Mouse (Mus musculus) stomach, postnatal 0 days (tissue): Measurements from ENCODE around the gene Gdf11. TPM values are rescaled to one million over a fixed set of nuclear protein-coding genes. Genes with fewer than 3 reads are reported as not detected.
A peak's percentile ranks its signal among the peaks of the same experiment; 100 is the strongest.

ENCODE experiments used
- ATAC-seq: fragments of 200-750 bp; cut with Nextera tagmentation; 2 replicates; pipeline ENCODE4 v1.8.0; 2017; ENCODE audit not compliant: low FRiP score, low TSS enrichment
- DNase-seq: peaks from one replicate; pipeline ENCODE4 v3.0.0-alpha.2; 2016; ENCODE audit warnings: low spot score
- H3K27ac ChIP-seq: fragments of 300-500 bp; sonication (generic); replicated peaks from 2 replicates; pipeline ENCODE4 v1.5.1; 2014; ENCODE audit warnings: mild to moderate bottlenecking, control low read depth
- H3K27me3 ChIP-seq: fragments of 300-500 bp; sonication (generic); 2 replicates; pipeline ENCODE4 v1.6.1; 2014; ENCODE audit warnings: low read length; ENCODE audit not compliant: control insufficient read depth, insufficient read depth
- H3K36me3 ChIP-seq: fragments of 300-500 bp; sonication (generic); 2 replicates; pipeline ENCODE4 v1.6.1; 2014; ENCODE audit warnings: low read length, mixed read lengths; ENCODE audit not compliant: control insufficient read depth, insufficient read depth
- H3K4me1 ChIP-seq: fragments of 300-500 bp; sonication (generic); replicated peaks from 2 replicates; pipeline ENCODE4 v1.6.1; 2014; ENCODE audit warnings: antibody characterized with exemption; ENCODE audit not compliant: control insufficient read depth, insufficient read depth
- H3K4me2 ChIP-seq: fragments of 300-500 bp; sonication (generic); replicated peaks from 2 replicates; pipeline ENCODE4 v1.6.1; 2014; ENCODE audit warnings: low read depth, mild to moderate bottlenecking, control low read depth, moderate library complexity
- H3K4me3 ChIP-seq: fragments of 300-500 bp; sonication (generic); 2 replicates; pipeline ENCODE4 v1.5.1; 2014; ENCODE audit warnings: low read depth, low read length, control low read depth
- H3K9ac ChIP-seq: fragments of 300-500 bp; sonication (generic); 2 replicates; pipeline ENCODE4 v1.6.1; 2014; ENCODE audit warnings: mild to moderate bottlenecking, low read length, control low read depth, mixed read lengths
- H3K9me3 ChIP-seq: fragments of 300-500 bp; sonication (generic); 2 replicates; pipeline ENCODE4 v1.6.1; 2016; ENCODE audit warnings: low read length; ENCODE audit not compliant: control insufficient read depth
- CTCF ChIP-seq: IDR thresholded peaks from 2 replicates; pipeline ENCODE4 v1.5.1; 2016; ENCODE audit warnings: antibody characterized with exemption, low read depth, mild to moderate bottlenecking, moderate library complexity
- EP300 ChIP-seq: optimal IDR thresholded peaks from 2 replicates; pipeline ENCODE3; 2016; ENCODE audit warnings: antibody characterized with exemption
- WGBS: fragments of 180-500 bp; shearing (Covaris S2); extraction: QIAGEN DNeasy Blood & Tissue Kit; methylation state at CpG from one replicate; pipeline ENCODE4 v1.1.7; 2014; 5-methylcytosine and 5-hydroxymethylcytosine counted together
- polyA plus RNA-seq: library from polyadenylated mRNA; unstranded; fragments of >200 nt; fragmentation: Nextera tagmentation; extraction: Ambion mirVana; gene quantifications from 2 replicates; pipeline ENCODE4 v1.2.1, GENCODE M21; 2015

Gdf11 gene
- polyA plus RNA-seq, 1 experiment from 2014 or later: 1.6 TPM

DNA sequence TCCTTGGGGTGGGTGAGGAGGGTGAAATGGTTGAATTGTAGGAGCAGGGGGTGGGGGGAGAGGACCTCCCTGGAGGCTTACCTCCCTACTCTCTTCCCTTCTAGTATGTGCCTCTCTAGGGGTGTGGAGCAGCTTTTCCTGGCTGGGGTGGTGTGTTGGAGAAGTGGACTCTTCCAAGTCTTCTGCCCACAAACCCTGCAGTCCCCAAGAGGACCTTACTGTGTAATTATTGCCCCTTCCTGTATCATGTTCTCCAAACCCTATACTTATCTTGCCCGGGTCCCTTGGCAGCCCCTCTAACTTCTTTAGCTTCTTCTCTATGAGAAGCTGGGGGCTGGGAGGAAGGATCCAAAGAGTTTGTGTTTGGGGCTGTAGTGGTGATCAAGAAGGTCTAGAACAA lies 5.3 kb upstream of the Gdf11 start:
- WGBS: 45% methylated on average over 1 of the region's 1 CpGs

DNA sequence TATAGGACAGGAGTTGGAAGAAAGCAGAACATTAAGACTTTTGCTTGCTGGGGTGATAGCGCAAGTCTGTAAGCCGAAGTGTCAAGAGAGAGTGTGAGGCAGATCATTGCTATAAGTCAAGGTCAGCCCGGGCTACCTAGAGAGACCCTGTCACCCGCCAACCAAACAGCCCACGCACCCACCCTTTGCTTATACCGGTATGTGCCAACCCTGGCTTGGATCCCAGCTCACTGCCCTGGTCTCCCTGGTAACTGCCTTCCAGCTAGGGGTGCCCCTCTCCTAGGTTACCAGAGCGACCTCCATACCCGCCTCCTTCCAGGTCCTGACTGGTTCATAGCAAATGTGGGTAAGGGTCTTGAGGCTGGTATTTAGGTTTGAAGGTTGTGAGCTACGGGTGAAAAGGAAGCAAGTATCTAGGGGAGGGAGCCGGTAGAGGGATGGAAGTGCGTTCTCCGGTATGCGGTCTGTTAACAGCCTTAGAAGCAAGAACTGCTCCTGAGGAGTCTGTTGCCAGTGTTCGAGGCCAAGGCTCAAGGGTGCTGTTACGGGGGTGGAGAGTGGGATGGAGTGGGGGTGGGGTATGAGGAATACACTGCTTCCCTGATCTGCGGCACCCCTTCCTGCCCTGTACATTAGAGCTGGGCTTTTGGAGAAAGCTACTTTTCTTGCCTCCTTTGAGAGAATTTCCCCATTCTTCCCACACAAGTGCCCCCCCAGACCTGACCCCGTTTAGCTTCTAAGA lies 4.6 kb upstream of the Gdf11 start:
- Histone ChIP-seq H3K9me3 (no peaks in the 10 kb centered on the region), H3K4me3 (no peak overlapping the region), H3K9ac (no peak overlapping the region), H3K4me2 (peak overlapping the region; percentile 2; the same call in 1 of the 2 replicates), H3K27me3 (no peaks in the 10 kb centered on the region), H3K4me1 (no peaks in the 10 kb centered on the region), H3K27ac (no peak overlapping the region), H3K36me3 (no peaks in the 10 kb centered on the region)
- WGBS: 10% methylated on average over 17 of the region's 17 CpGs
- ATAC-seq: 0 out of 2 replicates have a peak, but pooled peaks have one; percentile 5
- peak; percentile 24 for DNase-seq
- no peak for TF ChIP-seq EP300
- no peak for TF ChIP-seq CTCF

More for the DNA sequence above, 5.3 kb upstream of the Gdf11 start:
- Histone ChIP-seq H3K9ac (no peak overlapping the region), H3K9me3 (no peaks in the 10 kb centered on the region), H3K4me1 (no peaks in the 10 kb centered on the region), H3K27me3 (no peaks in the 10 kb centered on the region), H3K4me2 (no peak overlapping the region), H3K27ac (no peak overlapping the region), H3K36me3 (no peaks in the 10 kb centered on the region), H3K4me3 (no peak overlapping the region)
- DNase-seq (no peak), ATAC-seq (no peak)
- no peak for TF ChIP-seq EP300
- no peak for TF ChIP-seq CTCF

DNA sequence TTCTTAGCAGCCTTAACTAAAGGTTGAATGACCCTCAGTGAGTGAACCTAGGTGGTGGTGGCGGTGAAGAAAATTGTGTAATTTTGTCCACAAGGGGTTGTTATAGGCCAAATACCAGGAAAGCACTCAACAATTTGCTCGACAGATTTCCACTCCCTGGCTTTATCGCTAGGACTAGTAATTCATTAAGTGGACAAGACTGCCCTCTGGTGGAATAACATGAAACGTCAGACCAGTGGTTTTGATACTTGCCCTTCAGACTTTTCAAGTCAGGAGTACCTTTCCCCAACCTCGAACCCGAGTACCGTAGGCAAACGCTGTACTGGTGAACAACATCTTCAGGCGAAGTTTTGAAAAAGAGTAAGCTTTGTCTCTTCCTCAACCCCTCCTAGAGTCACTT lies 3.9 kb upstream of the Gdf11 start:
- H3K27me3 ChIP-seq: no peaks in the 10 kb centered on the region
- H3K27ac ChIP-seq: no peak overlapping the region
- no peaks in the 10 kb centered on the region for H3K36me3 ChIP-seq
- H3K4me2 ChIP-seq: peak overlapping the region; percentile 2; the same call in 1 of the 2 replicates
- DNase-seq: peak; percentile 76
- TF ChIP-seq EP300: no peak
- TF ChIP-seq CTCF: peak; percentile 83
- no peak overlapping the region for H3K4me3 ChIP-seq
- ATAC-seq: 0 out of 2 replicates have a peak, but pooled peaks have one; percentile 33
- no peaks in the 10 kb centered on the region for H3K9me3 ChIP-seq
- under 1% methylated on average over 9 of the region's 9 CpGs for WGBS
- H3K9ac ChIP-seq: no peak overlapping the region
- H3K4me1 ChIP-seq: no peaks in the 10 kb centered on the region

GRCm38 (mm10) chr10:128892246-128892645 lies 728 bp upstream of the Gdf11 start:
- ATAC-seq (0 out of 2 replicates have a peak, but pooled peaks have one; percentile 8), DNase-seq (no peak)
- WGBS: 8% methylated on average over 9 of the region's 9 CpGs
- Histone ChIP-seq H3K27me3 (no peaks in the 10 kb centered on the region), H3K4me3 (peak overlapping the region; percentile 51), H3K9ac (peak overlapping the region; percentile 75; the same call in 1 of the 2 replicates), H3K4me2 (peak overlapping the region; percentile 74), H3K4me1 (0 out of 2 replicates have a peak, but pooled peaks cover 3% of the 10 kb centered on the region), H3K36me3 (no peaks in the 10 kb centered on the region; the same call in 1 of the 2 replicates), H3K27ac (no peak overlapping the region), H3K9me3 (no peaks in the 10 kb centered on the region)
- TF ChIP-seq EP300: no peak
- no peak for TF ChIP-seq CTCF

DNA sequence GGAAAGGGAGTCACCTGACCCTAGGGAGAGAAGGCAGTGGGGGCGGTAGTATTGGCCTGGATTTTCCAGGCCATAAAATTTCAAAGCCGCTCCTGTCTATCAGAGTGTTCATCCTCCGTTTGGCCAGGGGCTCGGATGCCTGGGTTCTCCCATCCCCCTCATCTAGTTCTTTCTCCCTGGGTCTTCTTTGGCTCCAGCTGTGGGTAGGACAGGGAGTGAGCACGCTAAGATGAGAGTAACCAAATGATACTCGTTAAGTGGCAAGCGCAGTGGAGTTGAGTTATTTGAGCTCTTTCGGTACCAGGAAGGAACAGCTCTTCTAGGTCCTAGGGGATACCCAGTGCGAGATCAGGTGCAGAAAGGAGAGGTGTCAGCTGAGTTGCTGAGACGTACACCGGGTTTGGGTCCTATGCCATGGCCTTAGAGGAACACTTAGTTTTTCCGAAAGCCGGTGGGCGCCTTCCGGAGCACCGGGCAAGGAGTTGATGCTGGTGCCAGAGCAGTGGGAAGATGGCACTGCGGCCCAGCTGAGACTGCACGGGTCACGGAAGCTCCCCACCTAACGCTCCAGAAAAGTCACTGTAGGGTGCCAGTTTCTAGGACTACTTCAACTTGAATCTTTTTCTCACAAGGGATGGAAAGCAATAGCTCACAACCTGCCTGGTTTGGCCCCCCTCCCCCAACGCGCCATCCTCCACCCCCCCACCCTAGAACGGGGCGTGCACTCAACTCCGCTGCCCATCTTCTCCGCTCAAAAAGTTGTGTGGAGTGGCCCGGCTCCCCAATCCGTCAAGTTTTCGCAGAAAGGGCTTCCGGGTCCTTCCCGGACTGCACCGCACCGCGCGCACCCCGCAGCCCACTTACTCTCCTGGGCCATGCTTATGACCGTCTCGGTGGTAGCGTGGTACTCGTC lies 879 bp downstream of the Gdf11 start:
- Histone ChIP-seq H3K4me3 (peak overlapping the region; percentile 51), H3K36me3 (no peaks in the 10 kb centered on the region; the same call in 1 of the 2 replicates), H3K9me3 (no peaks in the 10 kb centered on the region), H3K4me1 (0 out of 2 replicates have a peak, but pooled peaks cover 3% of the 10 kb centered on the region), H3K27me3 (no peaks in the 10 kb centered on the region), H3K4me2 (peak overlapping the region; percentile 74), H3K27ac (peak overlapping the region; percentile 71), H3K9ac (peak overlapping the region; percentile 75)
- TF ChIP-seq EP300: no peak
- DNase-seq (no peak), ATAC-seq (no peak; the same call in 1 of the 2 replicates)
- WGBS: under 1% methylated on average over 39 of the region's 40 CpGs
